In the genomic region with DNA sequence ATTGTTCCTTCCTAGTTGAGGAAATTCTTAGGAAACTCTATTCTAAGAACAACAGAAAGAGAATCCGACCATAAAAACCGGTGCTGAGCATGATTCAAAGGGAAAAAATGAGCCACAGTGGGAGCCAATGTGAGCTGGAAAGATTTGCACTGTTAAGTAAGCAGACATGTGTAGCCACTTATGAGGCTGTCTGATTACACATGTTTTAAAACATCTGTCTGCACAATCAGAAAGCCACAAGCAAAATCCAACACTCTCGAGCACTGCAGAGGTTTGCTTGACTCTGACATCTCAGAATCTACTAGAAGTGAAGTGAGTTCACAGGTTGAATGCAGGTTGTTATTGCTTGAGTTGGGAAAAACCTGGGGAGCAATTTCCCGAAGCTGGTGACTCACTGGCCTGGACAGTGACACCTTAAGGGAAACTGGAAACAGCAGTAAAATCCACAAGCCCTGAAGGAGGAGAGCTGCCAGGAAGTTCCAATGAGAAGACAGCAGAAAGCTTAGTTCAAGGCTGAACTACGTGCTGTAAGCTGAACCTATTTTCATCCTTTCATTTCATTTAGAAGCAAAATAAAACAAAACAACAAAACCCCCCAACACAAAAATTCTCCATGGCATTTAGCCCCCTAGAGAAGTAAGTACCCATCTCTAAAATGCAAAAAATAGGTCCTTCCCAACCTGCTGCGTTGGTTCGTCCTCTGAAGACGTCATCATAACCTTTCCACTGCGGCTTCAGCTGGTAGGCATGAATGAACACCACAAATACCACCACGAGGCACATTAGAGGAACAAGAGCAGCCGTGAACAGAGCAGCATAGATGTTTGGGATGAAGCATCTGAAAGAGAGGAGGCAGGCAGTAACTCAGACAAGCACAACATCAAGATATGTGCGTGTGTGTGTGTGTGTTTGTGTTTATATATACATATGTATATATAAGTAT, we compare ENCODE assay signal across 11 mouse cellular contexts.
DNase-seq lines count a peak whose midpoint lies in the region; ATAC-seq lines count a peak whose summit lies in the region.
"Had no signal": no experiment of that assay in that cellular context is flagged by ENCODE, and none has a peak within 500 bp of the region (broad histone marks: within the 10 kb centered on the region; RNA-seq: fewer than 3 reads in every experiment).

No protein-coding gene starts in this region.

- intact Hi-C loops in left cerebral cortex, postnatal 14 days (cut with DNase I) = no loop called here

- peak overlapping the region; percentile 46 for H3K27ac ChIP-seq in limb, embryonic 12.5 days
- no peak overlapping the region for H3K27ac ChIP-seq in limb, embryonic 10.5 days
- peak overlapping the region; percentile 21; the same call in 1 of the 2 replicates for H3K27ac ChIP-seq in stomach, embryonic 14.5 days (ENCODE audit: low read length)
- H3K27ac ChIP-seq: forebrain, embryonic 12.5 days had no signal

- peaks cover 8% of the 10 kb centered on the region for H3K4me1 ChIP-seq in limb, embryonic 12.5 days (replicated peaks)
- no peaks in the 10 kb centered on the region for H3K4me1 ChIP-seq in limb, embryonic 10.5 days
- H3K4me1 ChIP-seq in stomach, embryonic 14.5 days (ENCODE audit: control insufficient read depth, insufficient read depth, low read length) = 0 out of 2 replicates have a peak, but pooled peaks cover 3% of the 10 kb centered on the region
- H3K4me1 ChIP-seq: forebrain, embryonic 12.5 days had no signal

- no peaks in the 10 kb centered on the region for H3K27me3 ChIP-seq in limb, embryonic 12.5 days
- H3K27me3 ChIP-seq in limb, embryonic 10.5 days (ENCODE audit: low read depth, poor library complexity, severe bottlenecking) = no peaks in the 10 kb centered on the region
- H3K27me3 ChIP-seq in stomach, embryonic 14.5 days (ENCODE audit: control insufficient read depth, insufficient read depth, low read length) = no peaks in the 10 kb centered on the region
- H3K27me3 ChIP-seq: forebrain, embryonic 12.5 days had no signal

- no peaks in the 10 kb centered on the region for H3K36me3 ChIP-seq in limb, embryonic 12.5 days
- no peaks in the 10 kb centered on the region for H3K36me3 ChIP-seq in limb, embryonic 10.5 days
- no peaks in the 10 kb centered on the region for H3K36me3 ChIP-seq in stomach, embryonic 14.5 days (ENCODE audit: control insufficient read depth, insufficient read depth, low read length)

- DNase-seq in limb, embryonic 10.5 days (ENCODE audit: low spot score) = no peak
- peak; percentile 38 to 47 for DNase-seq in heart, adult 9 months (ENCODE audit: low spot score in 2 of 2)
- DNase-seq in cerebellum, postnatal 4 days (ENCODE audit: low spot score in 2 of 2) = no peak
- DNase-seq in left cerebral cortex, postnatal 14 days (ENCODE audit: low spot score in 2 of 2) = no peak
- DNase-seq: cerebellum, adult 11 months; liver, postnatal 0 days; right cerebral cortex, postnatal 25 days had no signal

- H3K4me2 ChIP-seq in limb, embryonic 12.5 days = no peak overlapping the region
- H3K4me2 ChIP-seq in stomach, embryonic 14.5 days (replicated peaks; ENCODE audit: low read depth, low read length) = no peak overlapping the region
- H3K4me2 ChIP-seq: forebrain, embryonic 12.5 days had no signal

- H3K9me3 ChIP-seq in limb, embryonic 12.5 days = no peaks in the 10 kb centered on the region
- no peaks in the 10 kb centered on the region for H3K9me3 ChIP-seq in limb, embryonic 10.5 days (replicated peaks)
- no peaks in the 10 kb centered on the region for H3K9me3 ChIP-seq in stomach, embryonic 14.5 days (ENCODE audit: control insufficient read depth, low read depth, low read length)
- H3K9me3 ChIP-seq: forebrain, embryonic 12.5 days had no signal

- H3K4me3 ChIP-seq in limb, embryonic 12.5 days (replicated peaks) = no peak overlapping the region
- H3K4me3 ChIP-seq in limb, embryonic 10.5 days = no peak overlapping the region
- no peak overlapping the region for H3K4me3 ChIP-seq in stomach, embryonic 14.5 days (ENCODE audit: low read depth, low read length)
- H3K4me3 ChIP-seq: forebrain, embryonic 12.5 days had no signal

- 69% methylated on average over 12 of the region's 12 CpGs for WGBS in limb, embryonic 12.5 days
- 84% methylated on average over 12 of the region's 12 CpGs for WGBS in limb, embryonic 10.5 days
- 69% methylated on average over 12 of the region's 12 CpGs for WGBS in stomach, embryonic 14.5 days

- no peak overlapping the region for H3K9ac ChIP-seq in limb, embryonic 12.5 days (replicated peaks)
- no peak overlapping the region for H3K9ac ChIP-seq in stomach, embryonic 14.5 days (replicated peaks; ENCODE audit: low read depth, low read length)
- H3K9ac ChIP-seq: forebrain, embryonic 12.5 days; liver, postnatal 0 days had no signal

- no peak for ATAC-seq in limb, embryonic 12.5 days (ENCODE audit: insufficient number of reproducible peaks, insufficient read depth, low FRiP score, low TSS enrichment, low read depth)
- peak; percentile 40 for ATAC-seq in activated CD4-positive, CD25-positive, alpha-beta regulatory T cell, adult 4 months
- no peak; the same call in 1 of the 2 replicates for ATAC-seq in stomach, embryonic 14.5 days (ENCODE audit: insufficient number of reproducible peaks, insufficient read depth, low FRiP score, low read depth)
- ATAC-seq: liver, postnatal 0 days had no signal

Comparison
In these comparisons a context has a peak if more than half of its experiments do, and no peak if none do; other contexts are left out.
1. DNase-seq: peak in heart, adult 9 months (2 of 2); none in limb, embryonic 10.5 days (single experiment), cerebellum, postnatal 4 days (0 of 2) and left cerebral cortex, postnatal 14 days (0 of 2).